ENCODE assay signal across 14 mouse cellular contexts in genomic region chr7:100458153-100458552, GRCm38 (mm10). TPM values are rescaled to one million over a fixed set of nuclear protein-coding genes. Genes with fewer than 3 reads are reported as not detected.
DNase-seq lines count a peak whose midpoint lies in the region; ATAC-seq lines count a peak whose summit lies in the region.
"Had no signal": no experiment of that assay in that cellular context is flagged by ENCODE, and none has a peak within 500 bp of the region (broad histone marks: within the 10 kb centered on the region; RNA-seq: fewer than 3 reads in every experiment).

No protein-coding gene starts in this region.

- 0 out of 2 replicates have a peak, but pooled peaks have one; percentile 15 for ATAC-seq in heart, embryonic 15.5 days (replicated peaks; ENCODE audit: insufficient number of reproducible peaks, insufficient read depth, low FRiP score, low read depth)
- ATAC-seq in common myeloid progenitor, adult 5-6 weeks (replicated peaks; ENCODE audit: low read depth, poor library complexity, severe bottlenecking), result peak; percentile 39; the same call in 1 of the 2 replicates
- ATAC-seq in liver, embryonic 13.5 days (ENCODE audit: low read depth), result peak; percentile 92
- ATAC-seq in stomach, embryonic 16.5 days (ENCODE audit: insufficient read depth, low FRiP score), result peak; percentile 78; the same call in 1 of the 2 replicates
- ATAC-seq: activated CD4-positive, CD25-positive, alpha-beta regulatory T cell, adult 4 months had no signal

- 43% methylated on average over 1 of the region's 1 CpGs for WGBS in heart, embryonic 15.5 days
- WGBS in liver, embryonic 13.5 days (ENCODE audit: insufficient replicate concordance), result 21% methylated on average over 1 of the region's 1 CpGs
- 45% methylated on average over 1 of the region's 1 CpGs for WGBS in stomach, embryonic 16.5 days

- no peak overlapping the region for H3K4me3 ChIP-seq in heart, embryonic 15.5 days
- H3K4me3 ChIP-seq in liver, embryonic 13.5 days (replicated peaks), result no peak overlapping the region
- H3K4me3 ChIP-seq in stomach, embryonic 16.5 days (replicated peaks; ENCODE audit: low read length), result no peak overlapping the region
- H3K4me3 ChIP-seq: myocyte had no signal

- H3K27me3 ChIP-seq in heart, embryonic 15.5 days, result no peaks in the 10 kb centered on the region
- no peaks in the 10 kb centered on the region for H3K27me3 ChIP-seq in liver, embryonic 13.5 days
- no peaks in the 10 kb centered on the region for H3K27me3 ChIP-seq in stomach, embryonic 16.5 days (ENCODE audit: control insufficient read depth, insufficient read depth, low read length)

- H3K4me1 ChIP-seq in heart, embryonic 15.5 days (replicated peaks), result peaks cover 11% of the 10 kb centered on the region
- peaks cover 63% of the 10 kb centered on the region for H3K4me1 ChIP-seq in liver, embryonic 13.5 days (replicated peaks)
- peaks cover 4% of the 10 kb centered on the region; the same call in 1 of the 2 replicates for H3K4me1 ChIP-seq in stomach, embryonic 16.5 days (ENCODE audit: control insufficient read depth, insufficient read depth, low read length)

- no peak for DNase-seq in heart, adult 11 months
- peak; percentile 78 for DNase-seq in liver, embryonic 13.5 days
- no peak for DNase-seq in natural killer cell, adult 2 months (ENCODE audit: low spot score in 2 of 2)
- no peak for DNase-seq in gastrocnemius, postnatal 10 days
- DNase-seq: cerebellum, adult 8-10 months; right cerebral cortex, postnatal 4 days had no signal

- H3K9me3 ChIP-seq in heart, embryonic 15.5 days (replicated peaks), result no peaks in the 10 kb centered on the region
- H3K9me3 ChIP-seq in liver, embryonic 13.5 days (replicated peaks), result no peaks in the 10 kb centered on the region
- no peaks in the 10 kb centered on the region for H3K9me3 ChIP-seq in stomach, embryonic 16.5 days (replicated peaks; ENCODE audit: control insufficient read depth, low read length)

- H3K4me2 ChIP-seq in heart, embryonic 15.5 days, result no peak overlapping the region
- H3K4me2 ChIP-seq in liver, embryonic 13.5 days, result peak overlapping the region; percentile 42
- H3K4me2 ChIP-seq in stomach, embryonic 16.5 days (ENCODE audit: low read depth, low read length), result no peak overlapping the region

- no peak overlapping the region for H3K9ac ChIP-seq in heart, embryonic 15.5 days
- peak overlapping the region; percentile 67 for H3K9ac ChIP-seq in liver, embryonic 13.5 days
- no peak overlapping the region for H3K9ac ChIP-seq in stomach, embryonic 16.5 days (ENCODE audit: low read length)

- H3K27ac ChIP-seq in heart, embryonic 15.5 days, result no peak overlapping the region
- H3K27ac ChIP-seq in liver, embryonic 13.5 days, result peak overlapping the region; percentile 100
- H3K27ac ChIP-seq in stomach, embryonic 16.5 days (ENCODE audit: low read length), result no peak overlapping the region

- peaks cover 30% of the 10 kb centered on the region for H3K36me3 ChIP-seq in heart, embryonic 15.5 days
- H3K36me3 ChIP-seq in liver, embryonic 13.5 days, result peaks cover 74% of the 10 kb centered on the region
- H3K36me3 ChIP-seq in stomach, embryonic 16.5 days (ENCODE audit: control insufficient read depth, insufficient read depth, low read length), result peaks cover 19% of the 10 kb centered on the region; the same call in 1 of the 2 replicates

RNA-seq across cellular contexts. Expression of gene Ucp3, which starts 14.6 kb away (rescaled TPM):
- 0.11 and 0.29 TPM in 2 replicates for polyA plus RNA-seq in heart, embryonic 15.5 days (2015; fragmentation: Nextera tagmentation; extraction: Ambion mirVana)
- not detected in 2 replicates for total RNA-seq in common myeloid progenitor, adult 5-6 weeks (2017)
- polyA plus RNA-seq in liver, embryonic 13.5 days (2015; fragmentation: Nextera tagmentation; extraction: Ambion mirVana), result not detected in 2 replicates
- polyA plus RNA-seq in stomach, embryonic 16.5 days (2015; fragmentation: Nextera tagmentation; extraction: Ambion mirVana), result 0.10 and 0.11 TPM in 2 replicates
- 10 to 100 TPM; 77.1 to 79.5 TPM for total RNA-seq in gastrocnemius, postnatal 10 days (2021)
- polyA plus RNA-seq: activated CD4-positive, CD25-positive, alpha-beta regulatory T cell, adult 4 months; C2C12; intestine, embryonic 14.5 days had no signal

RNA-seq across cellular contexts. Expression of gene Ucp2, which starts 35.0 kb away (rescaled TPM):
- polyA plus RNA-seq in heart, embryonic 15.5 days (2015; fragmentation: Nextera tagmentation; extraction: Ambion mirVana), result 109 and 179 TPM in 2 replicates
- 101 and 132 TPM in 2 replicates for total RNA-seq in common myeloid progenitor, adult 5-6 weeks (2017)
- 673 and 808 TPM in 2 replicates for polyA plus RNA-seq in liver, embryonic 13.5 days (2015; fragmentation: Nextera tagmentation; extraction: Ambion mirVana)
- 351 and 400 TPM in 2 replicates for polyA plus RNA-seq in stomach, embryonic 16.5 days (2015; fragmentation: Nextera tagmentation; extraction: Ambion mirVana)
- total RNA-seq in gastrocnemius, postnatal 10 days (2021), result 100 to 1,000 TPM; 133 to 155 TPM

RNA-seq across cellular contexts. Expression of gene Dnajb13, which starts 56.6 kb away (rescaled TPM):
- 0.18 and 0.70 TPM in 2 replicates for polyA plus RNA-seq in heart, embryonic 15.5 days (2015; fragmentation: Nextera tagmentation; extraction: Ambion mirVana)
- total RNA-seq in common myeloid progenitor, adult 5-6 weeks (2017), result 0.37 TPM in 1 of 2 replicates, not detected in the other
- 2.5 TPM in 2 replicates for polyA plus RNA-seq in liver, embryonic 13.5 days (2015; fragmentation: Nextera tagmentation; extraction: Ambion mirVana)
- polyA plus RNA-seq in stomach, embryonic 16.5 days (2015; fragmentation: Nextera tagmentation; extraction: Ambion mirVana), result 0.99 and 1.0 TPM in 2 replicates
- not detected for total RNA-seq in gastrocnemius, postnatal 10 days (2021)
- total RNA-seq: heart, postnatal 10 days had no signal

Comparison
In these comparisons a context has a peak if more than half of its experiments do, and no peak if none do; other contexts are left out.
1. ATAC-seq: peak in every context shown above with its lines; median percentile 92 in liver, embryonic 13.5 days; 78 in stomach, embryonic 16.5 days; 39 in common myeloid progenitor, adult 5-6 weeks; 15 in heart, embryonic 15.5 days.